Mouse (Mus musculus) lung, postnatal 0 days (tissue): Measurements from ENCODE around the gene Akap6.

ENCODE experiments used
- CTCF ChIP-seq: IDR thresholded peaks from 2 replicates; pipeline ENCODE4 v1.5.1; 2016; ENCODE audit warnings: antibody characterized with exemption, mild to moderate bottlenecking
- EP300 ChIP-seq: IDR thresholded peaks from 2 replicates; pipeline ENCODE4 v1.6.1; 2016; ENCODE audit warnings: antibody characterized with exemption, mild to moderate bottlenecking, control low read depth

GRCm38 (mm10) chr12:52828944-52829736, 130.0 kb downstream of the Akap6 start:
- TF ChIP-seq CTCF = no peak
- TF ChIP-seq EP300 = no peak
